Mouse (Mus musculus) lung, adult 18-20 months (tissue): ENCODE results near the gene Ube2ql1.
A peak's percentile ranks its signal among the peaks of the same experiment; 100 is the strongest.

Experiments
- DNase-seq, 2 experiments: peaks; one replicate each; pipeline ENCODE4 v3.0.0; 2022; ENCODE audit warnings: mixed read lengths in 2 of 2

The Ube2ql1 gene

DNA sequence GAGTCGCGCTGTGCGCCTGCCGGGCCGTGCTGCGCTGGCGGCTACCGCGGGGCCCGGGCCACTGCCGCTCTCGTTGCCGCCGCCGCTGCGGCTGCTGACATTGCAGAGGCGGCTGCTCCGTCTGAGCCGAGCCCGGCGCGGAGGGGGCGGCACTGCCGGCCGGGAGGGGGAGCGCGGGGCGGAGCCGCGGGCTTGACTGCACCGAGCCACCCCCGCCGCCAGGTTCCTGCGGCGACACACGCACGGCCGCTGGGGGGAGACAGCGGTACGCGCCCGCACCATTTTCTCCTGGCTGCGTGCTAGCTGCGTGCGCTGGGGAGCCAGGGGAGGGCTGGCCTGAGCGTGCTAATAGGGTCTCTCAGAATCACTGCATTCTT, at the start of gene Ube2ql1:
Gene Ube2ql1, minus strand, starts transcription at position 131 of the 377 bp plus-strand sequence.
- peak; percentile 72 to 75 for DNase-seq

- DNase-seq = no peak
Measured at GRCm38 (mm10) chr13:69788704-69789103, 49.0 kb upstream of the Ube2ql1 start.

- DNase-seq = no peak
Measured at GRCm38 (mm10) chr13:69778221-69778620, 38.5 kb upstream of the Ube2ql1 start.

- no peak for DNase-seq
Measured at GRCm38 (mm10) chr13:69772358-69772757, 32.7 kb upstream of the Ube2ql1 start.

GRCm38 (mm10) chr13:69770538-69771456, 31.1 kb upstream of the Ube2ql1 start:
- DNase-seq = no peak

GRCm38 (mm10) chr13:69768152-69768551, 28.5 kb upstream of the Ube2ql1 start:
- no peak for DNase-seq

- DNase-seq = no peak
Measured at GRCm38 (mm10) chr13:69764646-69765045, 25.0 kb upstream of the Ube2ql1 start.

- no peak for DNase-seq
Measured at GRCm38 (mm10) chr13:69761393-69761792, 21.7 kb upstream of the Ube2ql1 start.

GRCm38 (mm10) chr13:69758979-69759378, 19.3 kb upstream of the Ube2ql1 start:
- no peak for DNase-seq

- DNase-seq = no peak
Measured at GRCm38 (mm10) chr13:69752875-69753274, 13.2 kb upstream of the Ube2ql1 start.

GRCm38 (mm10) chr13:69751510-69751909, 11.8 kb upstream of the Ube2ql1 start:
- no peak for DNase-seq

GRCm38 (mm10) chr13:69748756-69749155, 9.1 kb upstream of the Ube2ql1 start:
- no peak for DNase-seq

- peak; percentile 4 to 24 for DNase-seq
Measured at GRCm38 (mm10) chr13:69740331-69741285, 919 bp upstream of the Ube2ql1 start.

- peak in 1 of 2 experiments; percentile 6 for DNase-seq
Measured at GRCm38 (mm10) chr13:69739091-69739758, 464 bp downstream of the Ube2ql1 start.

GRCm38 (mm10) chr13:69738461-69738971, 1.2 kb downstream of the Ube2ql1 start:
- no peak for DNase-seq

DNA sequence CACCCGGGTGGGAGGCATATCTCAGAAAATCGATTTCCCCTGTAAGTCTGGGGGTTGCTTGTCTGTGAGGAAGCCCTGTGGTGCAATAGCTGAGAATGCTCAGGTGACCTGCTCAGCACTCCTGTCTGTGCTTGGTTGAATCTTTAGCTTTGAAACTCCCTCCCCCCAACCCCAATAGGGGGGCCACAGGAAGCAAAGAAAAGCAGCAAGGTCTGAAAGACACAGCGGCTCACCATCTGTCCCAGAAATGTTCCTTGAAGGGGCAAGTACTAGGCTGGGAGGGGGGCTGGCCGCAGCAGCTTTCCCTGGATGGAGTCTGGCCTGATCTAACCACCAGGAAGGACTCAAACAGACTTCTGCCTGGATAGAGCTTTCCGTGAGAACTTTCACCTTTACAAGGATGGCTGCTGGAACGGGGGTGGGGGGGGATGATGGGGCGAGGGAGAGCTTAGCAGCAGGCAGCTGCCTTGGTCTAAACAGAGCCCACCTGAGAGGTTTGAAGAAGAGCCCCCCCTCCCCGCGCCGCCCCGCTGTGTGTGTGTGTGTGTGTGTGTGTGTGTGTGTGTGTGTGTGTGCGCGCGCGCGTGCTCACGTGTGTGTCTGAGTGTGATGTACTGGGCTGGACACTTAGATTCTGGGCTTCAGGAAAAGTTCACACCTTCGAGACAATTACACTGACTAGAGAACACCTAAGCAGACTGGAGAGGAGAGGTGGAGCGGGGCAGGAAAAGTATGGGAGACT, 2.1 kb downstream of the Ube2ql1 start:
- no peak for DNase-seq

DNA sequence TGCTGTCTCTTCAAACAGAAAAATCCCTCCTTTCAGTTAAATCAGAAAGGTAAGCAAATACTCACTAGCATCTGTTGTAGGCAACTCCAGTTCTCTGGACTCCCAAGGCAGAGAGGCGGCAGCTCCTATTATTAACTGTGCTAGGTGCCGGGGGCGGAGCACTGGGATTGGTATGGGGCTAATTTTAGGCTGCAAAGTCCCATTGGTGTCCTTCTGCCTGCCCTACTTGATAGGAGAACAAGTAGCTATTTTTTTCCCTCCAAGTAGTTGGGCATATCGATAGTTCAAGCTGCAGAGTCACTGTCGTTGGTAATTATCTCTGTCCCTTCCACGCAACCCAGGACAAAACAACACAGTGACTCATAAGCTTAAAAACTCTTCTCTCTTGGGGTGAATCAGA, 7.1 kb downstream of the Ube2ql1 start:
- no peak for DNase-seq

DNA sequence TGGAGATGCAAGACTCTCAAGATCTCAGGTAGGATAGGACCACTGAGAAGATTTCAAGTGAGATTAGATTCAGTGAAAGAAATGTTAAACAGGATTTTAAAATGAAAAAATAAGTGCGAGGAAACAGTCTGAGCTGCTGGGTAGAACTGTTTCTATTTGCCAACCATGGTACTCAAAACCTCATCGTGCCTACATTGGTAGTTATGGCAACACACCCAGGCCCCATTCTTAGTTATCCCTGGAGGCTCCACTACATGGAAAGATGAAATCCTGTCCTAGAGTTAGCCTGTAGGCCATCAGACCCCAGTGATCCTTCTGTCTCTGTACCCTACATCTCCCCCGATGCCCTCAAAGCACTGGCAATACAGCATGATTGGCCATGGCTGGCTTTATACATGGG, 14.3 kb downstream of the Ube2ql1 start:
- no peak for DNase-seq

GRCm38 (mm10) chr13:69721141-69721540, 18.5 kb downstream of the Ube2ql1 start:
- DNase-seq = no peak

DNA sequence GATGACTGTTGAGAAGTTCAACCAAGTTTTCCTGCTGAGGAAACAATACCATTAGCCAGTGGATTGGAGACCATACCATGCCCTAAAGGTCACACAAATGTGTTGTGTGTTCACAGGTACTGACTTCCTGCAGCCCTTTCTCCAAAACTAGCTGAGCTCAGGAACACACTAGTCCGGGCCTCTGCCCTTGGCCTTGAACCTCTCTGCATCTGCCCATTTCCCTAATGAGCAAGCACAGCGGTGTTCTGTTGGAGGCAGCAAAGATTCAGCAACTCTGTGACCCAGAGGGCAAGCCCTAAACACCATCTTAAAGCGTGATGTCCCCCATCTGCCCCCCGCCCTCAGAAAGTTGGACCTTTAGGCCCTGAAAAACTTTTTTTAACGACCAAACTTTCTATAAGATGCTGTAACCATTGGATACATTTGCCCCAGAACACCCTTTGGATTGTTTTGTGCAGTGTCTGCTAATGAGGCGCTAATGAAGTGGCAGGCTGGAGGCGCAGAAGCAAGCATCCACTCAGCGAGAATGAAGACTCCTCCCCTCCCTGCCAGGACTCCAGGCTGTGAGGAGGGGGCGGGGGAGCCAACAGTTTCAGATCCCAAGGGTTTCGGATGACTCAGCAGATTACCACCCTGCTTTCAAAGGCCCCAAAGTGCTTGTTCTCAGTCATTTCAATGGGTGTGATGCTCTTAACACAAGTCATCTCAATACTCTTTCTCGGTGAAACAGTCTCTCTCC, 21.7 kb downstream of the Ube2ql1 start:
- DNase-seq = no peak

DNA sequence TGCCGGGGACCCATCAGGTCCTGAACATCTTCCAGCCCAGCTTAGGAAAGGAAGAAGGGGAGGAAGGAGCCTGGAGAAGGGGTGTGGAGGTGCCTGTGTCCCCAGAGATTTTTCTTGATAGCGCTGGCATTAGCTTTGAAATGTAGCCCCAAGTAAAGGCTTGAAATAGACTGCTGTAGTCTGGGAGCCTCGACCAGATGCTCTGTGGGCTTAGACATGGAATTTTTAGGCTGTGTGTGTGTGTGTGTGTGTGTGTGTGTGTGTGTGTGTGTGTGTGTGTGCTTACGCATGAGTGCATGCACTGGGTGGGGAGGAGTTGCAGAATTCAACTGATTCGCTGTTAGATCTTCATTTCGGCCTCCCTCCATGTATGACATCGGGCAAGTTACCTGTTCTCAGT, 31.5 kb downstream of the Ube2ql1 start:
- no peak for DNase-seq
